Mouse (Mus musculus) testis, adult 2 months (tissue): ENCODE measurements around the gene Rrp12.

Source experiments
- CTCF ChIP-seq: fragments of 200-500 bp; IDR thresholded peaks from 2 replicates; pipeline ENCODE4 v1.5.1; 2012; ENCODE audit warnings: low read depth, mild to moderate bottlenecking, inconsistent platforms, low read length, moderate library complexity; ENCODE audit not compliant: control insufficient read depth, insufficient read depth, insufficient replicate concordance
- POLR2A ChIP-seq: fragments of 200-500 bp; IDR thresholded peaks from 2 replicates; pipeline ENCODE4 v1.6.1; 2012; ENCODE audit warnings: low read depth, mild to moderate bottlenecking, inconsistent platforms, low read length, moderate library complexity; ENCODE audit not compliant: control insufficient read depth

DNA sequence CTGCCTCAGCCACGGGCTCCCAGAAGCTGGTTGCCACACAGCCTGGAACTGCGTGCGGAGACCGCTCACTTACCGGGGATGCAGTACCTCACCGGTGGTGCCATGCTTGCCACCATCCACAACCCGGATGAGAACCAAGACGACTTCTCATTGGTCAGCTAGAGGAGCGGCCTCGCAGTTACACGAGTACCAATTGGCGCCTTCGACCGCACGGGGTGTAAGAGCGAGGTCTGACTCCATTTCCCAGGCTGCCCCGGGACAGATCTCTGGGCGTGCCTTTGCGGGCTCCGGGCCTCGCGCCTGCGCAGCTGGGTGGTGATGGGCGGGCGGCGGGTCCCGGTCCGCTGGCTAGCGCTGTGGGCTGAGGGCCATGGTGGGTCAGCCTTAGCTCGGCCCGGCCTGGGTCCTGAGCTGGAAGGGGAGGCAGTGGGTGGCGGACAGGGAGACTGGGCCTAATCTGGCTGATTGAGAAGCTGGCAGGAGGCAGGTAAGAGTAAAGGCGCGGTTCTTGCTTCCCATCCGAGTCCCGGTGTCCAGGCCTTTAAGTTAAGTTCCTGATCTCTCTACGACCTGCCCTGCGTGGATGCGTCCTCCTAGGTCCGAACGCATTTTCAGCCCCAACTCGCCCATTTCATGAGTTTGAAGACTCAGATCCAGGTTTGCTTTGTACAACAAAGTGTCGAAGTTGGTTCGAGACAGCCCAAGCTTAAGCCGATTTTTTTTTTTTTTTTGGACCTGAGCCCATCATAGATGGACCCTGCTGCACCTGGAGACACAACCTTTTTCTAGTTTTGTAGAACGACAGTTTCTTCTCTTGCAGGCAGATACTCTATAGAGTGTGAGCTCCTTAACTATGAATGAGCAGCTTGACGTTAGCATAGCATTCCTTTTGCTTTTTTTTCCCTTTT is 37.5 kb upstream of the Rrp12 start, which contains the start of the genes Exosc1 and Zdhhc16:
- TF ChIP-seq CTCF (no peak), POLR2A (peak; percentile 90)
